Mouse (Mus musculus) embryonic fibroblast, embryonic 13.5 days (primary cell): ENCODE data around the gene Cfap43.

ENCODE experiments used
- CTCF ChIP-seq: IDR thresholded peaks from 2 replicates; pipeline ENCODE4 v1.5.1; 2011; ENCODE audit warnings: mild to moderate bottlenecking, control low read depth, low read length, moderate library complexity, borderline replicate concordance; ENCODE audit not compliant: insufficient read depth
- POLR2A ChIP-seq: IDR thresholded peaks from 2 replicates; pipeline ENCODE4 v1.6.1; 2011; ENCODE audit warnings: low read depth, mild to moderate bottlenecking, control low read depth, low read length, moderate library complexity

GRCm38 (mm10) chr19:47835776-47836175, 83.3 kb downstream of the Cfap43 start:
- TF ChIP-seq POLR2A (no peak), CTCF (no peak)
